Mouse (Mus musculus): ENCODE data around the gene Elmod3.
"Not testable (repeated sequence)": the region's sequence is repeated elsewhere in the genome, so short reads cannot be mapped to it uniquely, and the experiment has no call there.

Gene Elmod3

GRCm38 (mm10) chr6:72534035-72534809, 64.0 kb downstream of the Elmod3 start:
- DNase-seq (ENCODE audit: extremely low read depth, low read depth), result peak; percentile 63

GRCm38 (mm10) chr6:72533555-72533954, 64.7 kb downstream of the Elmod3 start:
- DNase-seq (ENCODE audit: extremely low read depth, low read depth), result not testable (repeated sequence)

DNA sequence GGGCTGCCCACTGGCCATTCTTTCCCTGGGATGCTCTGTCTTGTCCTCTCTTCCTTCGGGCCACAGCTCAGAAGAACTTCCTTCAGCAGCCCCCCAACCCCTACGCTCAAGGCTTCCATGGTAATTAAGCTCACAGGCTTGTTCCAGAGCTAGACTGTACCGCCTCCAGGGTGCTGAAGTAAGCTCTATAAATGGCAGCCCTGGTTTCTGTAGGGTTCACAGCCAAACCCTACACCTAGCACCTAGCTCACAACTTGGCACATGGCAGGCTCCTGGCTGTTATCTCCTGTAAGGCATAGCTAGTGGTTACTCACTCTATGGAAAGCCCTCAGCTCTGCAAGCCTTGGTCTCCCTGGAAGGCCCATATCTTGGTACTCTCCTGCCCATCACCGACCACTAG, 65.6 kb downstream of the Elmod3 start:
- no peak for DNase-seq (ENCODE audit: extremely low read depth, low read depth)

GRCm38 (mm10) chr6:72528410-72529151, 69.6 kb downstream of the Elmod3 start:
- no peak for DNase-seq (ENCODE audit: extremely low read depth, low read depth)

DNA sequence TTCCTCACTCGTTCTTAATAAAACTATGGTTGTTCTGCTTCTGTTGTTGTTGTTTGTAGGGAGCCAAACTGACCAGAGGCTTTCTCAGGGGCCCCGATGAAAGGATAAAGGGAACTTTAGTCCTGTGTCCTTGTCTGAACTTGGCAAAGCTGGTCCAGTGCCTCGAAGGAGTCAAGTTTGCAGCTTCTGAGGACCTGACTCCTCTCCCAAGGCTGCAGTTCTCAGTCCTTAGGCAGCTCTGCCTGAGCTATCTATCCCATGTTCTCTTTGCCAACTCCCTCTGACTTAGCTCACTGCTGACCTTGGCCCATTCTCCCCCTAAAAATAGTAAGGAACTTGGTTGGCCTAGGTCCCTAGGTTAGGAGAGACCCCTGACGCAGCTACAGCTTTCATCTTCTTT, 71.1 kb downstream of the Elmod3 start:
- no peak for DNase-seq (ENCODE audit: extremely low read depth, low read depth)

DNA sequence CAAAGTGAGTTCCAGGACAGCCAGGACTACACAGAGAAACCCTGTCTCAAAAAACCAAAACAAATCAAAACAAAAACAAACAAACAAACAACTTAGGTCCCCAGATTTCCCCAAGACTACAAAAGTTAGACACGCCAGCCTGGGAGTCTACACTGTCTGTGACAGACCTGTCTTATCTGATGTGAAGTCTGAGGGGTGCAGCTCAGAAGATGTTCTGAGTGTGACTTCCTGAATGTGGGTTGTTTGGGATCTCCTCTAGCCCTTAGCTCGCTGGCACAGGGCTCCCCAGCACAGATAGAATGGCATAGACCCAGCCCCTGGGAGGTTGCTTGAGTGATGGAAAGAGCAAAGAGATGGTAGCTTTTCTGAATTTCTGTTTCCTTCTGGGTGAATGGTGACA, 74.1 kb downstream of the Elmod3 start:
- DNase-seq (ENCODE audit: extremely low read depth, low read depth), result no peak

- DNase-seq (ENCODE audit: extremely low read depth, low read depth), result no peak
Measured at GRCm38 (mm10) chr6:72523222-72523621, 75.0 kb downstream of the Elmod3 start.

GRCm38 (mm10) chr6:72522288-72522687, 75.9 kb downstream of the Elmod3 start:
- DNase-seq (ENCODE audit: extremely low read depth, low read depth), result no peak

GRCm38 (mm10) chr6:72521607-72522006, 76.6 kb downstream of the Elmod3 start, which contains the start of gene Sh2d6:
Sh2d6 (minus strand) TSS chr6:72521707.
- DNase-seq (ENCODE audit: extremely low read depth, low read depth), result no peak

- no peak for DNase-seq (ENCODE audit: extremely low read depth, low read depth)
Measured at GRCm38 (mm10) chr6:72520904-72521303, 77.3 kb downstream of the Elmod3 start.

DNA sequence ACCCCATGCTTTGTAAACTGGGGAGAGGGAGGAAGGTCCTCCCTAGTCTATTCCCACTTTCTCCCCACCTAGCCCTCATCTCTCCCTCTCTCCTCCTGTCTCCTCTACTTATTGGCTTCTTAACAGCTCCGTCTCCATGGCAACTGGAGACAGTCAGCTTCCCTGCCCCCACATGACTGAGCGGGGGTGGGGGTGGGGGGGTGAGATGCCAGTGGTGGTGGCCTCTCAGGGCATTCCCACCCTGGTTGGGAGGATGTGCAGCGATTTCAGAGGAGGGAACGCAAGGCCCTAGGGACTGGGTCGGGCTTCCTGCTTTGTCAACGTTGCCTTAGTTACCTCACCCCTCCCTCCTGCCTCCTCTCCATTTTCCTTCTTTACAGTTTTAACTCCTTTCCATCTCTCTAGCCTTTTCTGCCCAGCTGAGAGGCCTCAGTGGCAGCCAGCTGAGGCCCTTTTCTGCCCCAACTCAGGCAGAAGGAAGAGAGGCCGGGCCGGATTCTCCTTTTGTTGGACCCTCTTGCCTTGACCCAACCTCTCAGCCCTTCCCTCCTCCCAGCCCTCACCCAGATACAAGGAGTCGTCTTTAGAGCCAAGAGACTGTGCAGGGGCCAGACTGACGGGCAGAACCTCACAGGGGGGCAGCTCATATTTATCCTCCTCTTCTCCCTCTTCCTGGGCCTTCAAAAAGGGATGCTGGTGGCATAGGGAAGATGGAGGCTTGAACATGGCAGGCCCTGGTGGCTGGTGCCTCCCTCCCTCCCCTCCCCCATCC, 78.1 kb downstream of the Elmod3 start:
- DNase-seq (ENCODE audit: extremely low read depth, low read depth), result no peak

- no peak for DNase-seq (ENCODE audit: extremely low read depth, low read depth)
Measured at GRCm38 (mm10) chr6:72519303-72519702, 78.9 kb downstream of the Elmod3 start.

DNA sequence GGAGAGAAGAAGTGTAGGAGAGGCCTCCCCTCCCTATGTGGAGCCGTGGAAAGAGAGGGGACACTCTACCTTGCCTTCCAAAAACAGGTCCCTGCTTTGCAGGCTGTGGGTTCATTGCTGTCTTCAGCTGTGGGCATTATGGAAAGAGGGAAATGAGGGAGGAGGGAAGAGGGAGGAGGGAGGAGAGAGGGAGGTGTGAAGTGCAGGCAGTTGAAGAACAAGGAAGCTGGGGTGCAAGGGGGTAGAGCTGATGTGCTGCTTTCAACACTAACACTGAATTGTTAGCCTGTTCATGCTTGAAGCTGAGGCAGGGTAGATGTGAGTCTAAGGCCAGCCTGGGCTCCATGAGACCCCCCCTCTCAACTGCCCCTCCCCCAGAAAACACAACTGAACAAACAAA, 79.4 kb downstream of the Elmod3 start:
- DNase-seq (ENCODE audit: extremely low read depth, low read depth), result no peak
